Mouse (Mus musculus) myocyte (in vitro differentiated cells): ENCODE data around the gene Slc39a10. TPM values are rescaled to one million over a fixed set of nuclear protein-coding genes. Genes with fewer than 3 reads are reported as not detected.

Experiments
- H3K27me3 ChIP-seq: one replicate; pipeline ENCODE4 v1.6.1; 2011; ENCODE audit not compliant: control insufficient read depth, insufficient read depth, insufficient read length
- H3K36me3 ChIP-seq: one replicate; pipeline ENCODE4 v1.6.1; 2011; ENCODE audit not compliant: control insufficient read depth, insufficient read depth
- H3K4me2 ChIP-seq: one replicate; pipeline ENCODE4 v1.6.1; 2011; ENCODE audit warnings: low read depth, control low read depth
- H3K4me3 ChIP-seq: one replicate; pipeline ENCODE4 v1.5.1; 2011; ENCODE audit warnings: mild to moderate bottlenecking, control low read depth, moderate library complexity
- H3K79me2 ChIP-seq: one replicate; pipeline ENCODE4 v1.6.1; 2011; ENCODE audit not compliant: control insufficient read depth, insufficient read depth
- H3ac ChIP-seq: one replicate; pipeline ENCODE4 v1.6.1; 2011; ENCODE audit not compliant: control insufficient read depth, insufficient read length
- CEBPB ChIP-seq: IDR thresholded peaks from 2 replicates; pipeline ENCODE4 v1.6.1; 2011; ENCODE audit warnings: mild to moderate bottlenecking, moderate library complexity; ENCODE audit not compliant: poor library complexity, insufficient read depth, severe bottlenecking
- E2F4 ChIP-seq: IDR thresholded peaks from one replicate; pipeline ENCODE4 v1.6.1; 2011; ENCODE audit warnings: mild to moderate bottlenecking, control low read depth, moderate library complexity; ENCODE audit not compliant: insufficient read depth
- MAX ChIP-seq: IDR thresholded peaks from one replicate; pipeline ENCODE4 v1.6.1; 2011; ENCODE audit warnings: low read depth, mild to moderate bottlenecking, control low read depth
- MYOD1 ChIP-seq, 3 experiments: IDR thresholded peaks; one replicate each; pipeline ENCODE4 v1.6.1; 2011; ENCODE audit warnings: control low read depth in 2 of 3, low read depth in 2 of 3, mild to moderate bottlenecking in 2 of 3, moderate library complexity in 1 of 3; ENCODE audit not compliant: insufficient read length in 2 of 3, control insufficient read depth in 1 of 3
- MYOG ChIP-seq, 3 experiments: IDR thresholded peaks; one replicate each; pipeline ENCODE4 v1.6.1; 2011; ENCODE audit warnings: control low read depth in 2 of 3, low read depth in 2 of 3, mild to moderate bottlenecking in 2 of 3; ENCODE audit not compliant: insufficient read length in 2 of 3, control insufficient read depth in 1 of 3, insufficient read depth in 1 of 3
- POLR2A ChIP-seq: IDR thresholded peaks from one replicate; pipeline ENCODE4 v1.6.1; 2011; ENCODE audit warnings: low read depth, mild to moderate bottlenecking, control low read depth, moderate library complexity; ENCODE audit not compliant: insufficient read length
- POLR2AphosphoS2 ChIP-seq: IDR thresholded peaks from one replicate; pipeline ENCODE4 v1.6.1; 2011; ENCODE audit warnings: low read depth, control low read depth; ENCODE audit not compliant: insufficient read length
- REST ChIP-seq: IDR thresholded peaks from one replicate; pipeline ENCODE4 v1.6.1; 2011; ENCODE audit warnings: mild to moderate bottlenecking, control low read depth, moderate library complexity; ENCODE audit not compliant: insufficient read depth, insufficient read length
- SRF ChIP-seq: IDR thresholded peaks from one replicate; pipeline ENCODE4 v1.6.1; 2011; ENCODE audit warnings: low read depth; ENCODE audit not compliant: control insufficient read depth, insufficient read length
- TCF12 ChIP-seq: IDR thresholded peaks from one replicate; pipeline ENCODE4 v1.6.1; 2011; ENCODE audit warnings: mild to moderate bottlenecking, control low read depth; ENCODE audit not compliant: poor library complexity, insufficient read depth, severe bottlenecking
- TCF3 ChIP-seq: IDR thresholded peaks from one replicate; pipeline ENCODE4 v1.6.1; 2011; ENCODE audit warnings: low read depth, control low read depth; ENCODE audit not compliant: insufficient read length
- USF1 ChIP-seq: IDR thresholded peaks from one replicate; pipeline ENCODE4 v1.6.1; 2011; ENCODE audit warnings: low read depth, mild to moderate bottlenecking, control low read depth, moderate library complexity
- polyA plus RNA-seq: library from polyadenylated mRNA; unstranded; fragments of >200 nt; fragmentation: generic; extraction: Trizol; gene quantifications from one replicate; pipeline ENCODE4 v1.2.1, GENCODE M21; 2012; ENCODE audit warnings: missing spikeins

Gene Slc39a10
- polyA plus RNA-seq, 1 experiment: 2.3 TPM

- H3K27me3 ChIP-seq: no peaks in the 10 kb centered on the region
- no peak overlapping the region for H3K4me2 ChIP-seq
- no peaks in the 10 kb centered on the region for H3K36me3 ChIP-seq
- TF ChIP-seq CEBPB (peak; percentile 23; the same call in 1 of the 2 replicates), MAX (no peak)
- no peak overlapping the region for H3K4me3 ChIP-seq
- peaks cover 4% of the 10 kb centered on the region for H3K79me2 ChIP-seq
- H3ac ChIP-seq: no peak overlapping the region
Observed at GRCm38 (mm10) chr1:46845221-46845620, 47.4 kb downstream of the Slc39a10 start.

- Histone ChIP-seq H3K36me3 (no peaks in the 10 kb centered on the region), H3K4me3 (no peak overlapping the region), H3K4me2 (no peak overlapping the region), H3K27me3 (no peaks in the 10 kb centered on the region), H3K79me2 (peaks cover 4% of the 10 kb centered on the region), H3ac (no peak overlapping the region)
- no peak for TF ChIP-seq POLR2AphosphoS2
- no peak for TF ChIP-seq TCF12
- TF ChIP-seq POLR2A: no peak
- TF ChIP-seq CEBPB: no peak
- TF ChIP-seq MYOD1 (IDR thresholded peaks at IDR 0.05; ENCODE audit: control insufficient read depth in 1 of 3, insufficient read length in 2 of 3, low read depth in 2 of 3): no peak
- no peak for TF ChIP-seq MAX
- TF ChIP-seq REST: no peak
- TF ChIP-seq SRF: no peak
- no peak for TF ChIP-seq USF1
- TF ChIP-seq E2F4: no peak
- TF ChIP-seq MYOG (IDR thresholded peaks at IDR 0.05; ENCODE audit: control insufficient read depth in 1 of 3, insufficient read depth in 1 of 3, insufficient read length in 2 of 3, low read depth in 2 of 3): no peak
- TF ChIP-seq TCF3: no peak
Observed at GRCm38 (mm10) chr1:46844281-46844680, 48.4 kb downstream of the Slc39a10 start.

GRCm38 (mm10) chr1:46843406-46843805 lies 49.2 kb downstream of the Slc39a10 start:
- Histone ChIP-seq H3K27me3 (no peaks in the 10 kb centered on the region), H3ac (no peak overlapping the region), H3K36me3 (no peaks in the 10 kb centered on the region), H3K4me3 (no peak overlapping the region), H3K79me2 (peaks cover 4% of the 10 kb centered on the region), H3K4me2 (no peak overlapping the region)
- no peak for TF ChIP-seq SRF
- TF ChIP-seq POLR2AphosphoS2: no peak

GRCm38 (mm10) chr1:46831927-46832326 lies 60.7 kb downstream of the Slc39a10 start:
- TF ChIP-seq POLR2A: no peak
- no peak for TF ChIP-seq TCF3
- TF ChIP-seq MYOG (IDR thresholded peaks at IDR 0.05; ENCODE audit: control insufficient read depth in 1 of 3, insufficient read depth in 1 of 3, insufficient read length in 2 of 3, low read depth in 2 of 3): no peak
- no peak for TF ChIP-seq MAX
- TF ChIP-seq CEBPB: no peak
- TF ChIP-seq MYOD1 (IDR thresholded peaks at IDR 0.05; ENCODE audit: control insufficient read depth in 1 of 3, insufficient read length in 2 of 3, low read depth in 2 of 3): no peak
- no peak for TF ChIP-seq SRF
- TF ChIP-seq POLR2AphosphoS2: no peak
- Histone ChIP-seq H3K36me3 (peaks cover 12% of the 10 kb centered on the region), H3K4me2 (no peak overlapping the region), H3K27me3 (no peaks in the 10 kb centered on the region), H3K4me3 (no peak overlapping the region), H3ac (no peak overlapping the region), H3K79me2 (no peaks in the 10 kb centered on the region)

- no peak overlapping the region for H3ac ChIP-seq
- H3K79me2 ChIP-seq: no peaks in the 10 kb centered on the region
- TF ChIP-seq CEBPB (no peak), TCF12 (no peak), MYOG (IDR thresholded peaks at IDR 0.05; ENCODE audit: control insufficient read depth in 1 of 3, insufficient read depth in 1 of 3, insufficient read length in 2 of 3, low read depth in 2 of 3) (no peak), POLR2AphosphoS2 (no peak), TCF3 (no peak), MYOD1 (IDR thresholded peaks at IDR 0.05; ENCODE audit: control insufficient read depth in 1 of 3, insufficient read length in 2 of 3, low read depth in 2 of 3) (no peak), POLR2A (no peak), USF1 (no peak), E2F4 (no peak), MAX (no peak), SRF (no peak), REST (no peak)
- no peak overlapping the region for H3K4me2 ChIP-seq
- peaks cover 8% of the 10 kb centered on the region for H3K36me3 ChIP-seq
- H3K27me3 ChIP-seq: no peaks in the 10 kb centered on the region
- no peak overlapping the region for H3K4me3 ChIP-seq
Observed at GRCm38 (mm10) chr1:46830066-46830843, 62.4 kb downstream of the Slc39a10 start.
